Mouse (Mus musculus): ENCODE results near the gene Erich4.
"Not testable (repeated sequence)": the region's sequence is repeated elsewhere in the genome, so short reads cannot be mapped to it uniquely, and the experiment has no call there.

The Erich4 gene

DNA sequence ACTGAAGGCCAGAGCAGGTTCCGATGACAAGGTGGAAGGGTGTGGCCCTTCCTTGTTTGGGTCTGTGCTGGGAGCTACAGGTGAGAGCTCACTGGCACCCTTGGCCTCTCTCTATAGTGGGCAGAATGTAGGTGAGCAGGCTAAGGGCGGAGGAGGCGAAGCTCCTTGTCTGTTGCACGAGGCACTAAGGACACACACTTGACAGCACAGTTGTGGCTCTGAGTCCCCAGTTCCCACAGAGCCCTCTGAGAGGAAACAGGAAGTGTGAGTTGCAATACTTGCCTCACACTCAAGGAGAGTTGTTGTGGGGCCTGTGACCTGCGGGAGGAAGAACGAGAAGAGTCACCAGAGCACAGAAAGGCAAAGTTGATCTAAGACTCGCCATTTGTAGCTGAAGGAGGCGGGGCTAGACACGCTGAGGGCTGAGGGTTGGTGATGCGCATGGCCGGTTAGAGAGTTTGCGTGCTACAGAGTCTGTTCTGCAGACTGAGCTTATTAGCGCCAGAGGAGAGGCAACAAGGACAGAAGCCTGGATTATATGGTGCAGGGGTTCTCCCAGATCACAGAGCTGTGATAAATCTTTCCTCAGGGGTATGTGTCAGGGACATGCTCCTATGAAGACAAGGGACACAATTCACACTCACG, 38.8 kb downstream of the Erich4 start:
- peak; percentile 36 for DNase-seq (ENCODE audit: low spot score)

DNA sequence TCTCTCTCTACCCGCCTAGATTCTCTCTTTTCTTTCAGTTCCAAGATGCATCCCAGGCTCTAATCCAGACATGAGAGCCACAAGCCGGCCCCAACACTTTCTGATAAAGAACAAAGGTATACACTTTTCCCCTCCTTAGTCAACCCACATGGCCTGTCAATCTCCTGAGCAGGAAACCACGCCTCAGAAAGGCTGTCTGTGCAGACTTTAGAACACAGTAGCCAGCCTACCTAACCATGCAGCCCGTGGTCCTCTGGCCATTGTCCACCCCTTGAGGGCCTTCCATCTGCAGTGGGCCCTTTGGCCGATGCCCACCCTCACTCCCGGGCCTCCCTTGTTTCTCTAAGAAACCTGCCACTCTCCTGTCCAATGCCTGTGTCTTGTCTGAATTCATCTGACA, 39.4 kb downstream of the Erich4 start:
- DNase-seq (ENCODE audit: low spot score) = not testable (repeated sequence)

- DNase-seq (ENCODE audit: low spot score) = no peak
Measured at GRCm38 (mm10) chr7:25575870-25576269, 39.8 kb downstream of the Erich4 start.

DNA sequence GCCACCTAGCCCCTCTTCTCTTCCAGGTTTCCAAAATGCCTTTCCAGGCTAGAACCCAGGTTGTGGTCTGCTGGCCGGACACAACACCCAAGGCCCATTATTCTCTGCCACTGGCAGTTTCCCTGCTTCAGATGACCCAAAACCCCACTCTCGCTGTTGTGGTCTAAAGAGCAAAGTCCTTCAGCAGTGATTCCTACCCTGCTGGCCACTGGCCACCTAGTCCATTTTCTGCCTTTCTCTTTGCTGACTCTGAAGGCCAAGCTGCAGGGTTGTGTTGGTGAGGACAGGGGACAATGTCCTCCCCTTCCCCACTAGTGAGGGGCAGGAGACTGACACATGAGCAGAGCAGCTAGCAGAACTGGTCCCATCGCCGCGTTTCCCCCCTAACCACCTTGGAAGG, 40.6 kb downstream of the Erich4 start:
- no peak for DNase-seq (ENCODE audit: low spot score)

DNA sequence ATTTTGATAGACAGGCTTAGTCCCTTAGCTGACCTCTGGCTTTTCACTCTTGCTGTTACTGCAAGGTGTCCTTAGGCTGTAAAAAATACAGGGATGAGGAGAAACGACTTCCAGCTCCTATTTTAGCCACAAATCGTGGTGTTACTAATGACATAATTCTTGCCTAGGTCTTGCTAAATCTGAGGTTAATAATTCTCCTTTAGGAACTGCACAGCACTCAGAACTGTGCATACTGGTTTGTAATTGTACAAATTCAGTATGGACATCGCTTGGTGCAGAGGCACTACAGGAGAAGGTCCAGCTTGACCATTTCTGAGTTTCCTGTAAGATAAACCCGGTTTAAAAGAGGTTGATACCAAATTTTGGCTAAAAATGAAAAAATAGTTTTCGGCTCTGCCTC, 41.9 kb downstream of the Erich4 start:
- not testable (repeated sequence) for DNase-seq (ENCODE audit: low spot score)

DNA sequence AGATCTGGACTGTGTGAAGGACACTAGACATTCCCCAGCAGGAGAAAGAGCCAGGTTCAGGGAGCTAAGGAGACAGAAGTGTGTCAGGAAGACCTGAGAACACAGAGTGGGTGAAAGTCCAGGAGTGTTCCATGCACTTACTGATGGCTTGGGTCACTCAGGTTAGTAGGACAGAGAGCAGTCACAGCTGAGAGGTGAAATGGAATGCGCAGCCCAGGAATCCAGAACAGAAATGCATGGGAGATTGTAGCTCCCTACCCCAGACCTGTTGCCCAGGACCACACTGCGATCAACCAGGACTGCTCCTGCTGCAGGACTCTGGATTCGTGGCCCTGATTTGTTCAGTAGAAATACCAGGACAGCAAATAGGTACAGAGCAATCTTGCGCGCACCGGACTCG, 47.0 kb downstream of the Erich4 start:
- DNase-seq (ENCODE audit: low spot score) = no peak
